Mouse (Mus musculus): ENCODE data around the gene Capn13.

Capn13 gene

DNA sequence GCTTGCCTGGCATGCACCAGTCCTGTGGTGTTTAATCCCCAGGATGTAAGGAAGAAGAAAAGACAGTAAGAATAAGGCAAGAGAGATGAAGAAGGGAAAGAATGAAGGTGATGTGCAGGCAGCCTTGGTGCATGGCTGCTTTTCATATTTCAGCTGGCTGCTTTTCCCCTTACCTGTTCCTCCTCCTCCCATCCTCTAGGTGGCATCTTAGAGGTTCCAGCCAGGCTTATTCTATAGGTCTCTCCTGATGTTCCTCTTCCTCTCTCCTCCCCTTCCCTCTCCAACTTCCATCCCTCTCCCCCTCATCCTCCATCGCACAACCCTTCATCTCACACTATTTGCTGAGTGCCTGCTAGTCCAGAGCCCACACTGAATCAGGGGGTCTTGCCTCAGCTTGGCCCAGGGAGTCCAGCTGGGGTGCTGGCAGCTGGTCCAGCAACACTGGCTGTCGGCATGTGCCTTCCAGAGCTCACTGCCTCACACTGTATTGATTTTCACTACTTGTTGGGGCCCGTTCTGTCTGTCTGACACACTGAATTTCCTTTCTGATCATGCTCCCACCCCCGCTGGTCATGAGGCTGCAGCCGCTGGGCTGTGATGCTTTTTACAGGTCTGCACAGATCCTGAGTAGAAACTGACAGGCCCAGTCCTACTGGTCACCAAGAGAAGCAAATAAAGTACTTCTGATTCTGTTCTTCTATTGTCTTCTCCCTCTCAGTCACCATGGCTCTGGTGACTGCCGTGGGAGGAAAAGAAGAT lies 56.9 kb downstream of the Capn13 start:
- in situ Hi-C loops (cut with MboI; ENCODE audit: low sequenced_read_pairs) = no loop called here

DNA sequence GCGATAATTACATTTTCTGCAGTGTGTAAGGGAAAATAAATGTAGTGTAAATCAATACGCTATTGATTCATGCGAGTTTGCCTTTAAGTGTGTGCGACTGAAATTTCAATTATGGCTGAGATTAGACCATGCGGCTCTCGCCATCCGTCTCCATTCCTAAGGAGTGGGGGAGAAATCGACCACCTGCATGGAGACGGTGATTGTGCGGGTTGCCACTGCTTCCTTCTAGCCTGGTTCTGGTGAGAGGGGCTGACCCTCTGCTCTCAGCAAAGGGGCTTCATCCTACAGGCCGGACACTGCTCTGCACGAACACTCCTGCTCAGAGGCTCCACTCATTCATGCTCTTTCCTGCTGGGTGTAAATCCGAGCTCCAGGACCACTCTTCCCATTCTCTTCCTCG lies 58.0 kb downstream of the Capn13 start:
- in situ Hi-C loops (cut with MboI; ENCODE audit: low sequenced_read_pairs) = no loop called here

DNA sequence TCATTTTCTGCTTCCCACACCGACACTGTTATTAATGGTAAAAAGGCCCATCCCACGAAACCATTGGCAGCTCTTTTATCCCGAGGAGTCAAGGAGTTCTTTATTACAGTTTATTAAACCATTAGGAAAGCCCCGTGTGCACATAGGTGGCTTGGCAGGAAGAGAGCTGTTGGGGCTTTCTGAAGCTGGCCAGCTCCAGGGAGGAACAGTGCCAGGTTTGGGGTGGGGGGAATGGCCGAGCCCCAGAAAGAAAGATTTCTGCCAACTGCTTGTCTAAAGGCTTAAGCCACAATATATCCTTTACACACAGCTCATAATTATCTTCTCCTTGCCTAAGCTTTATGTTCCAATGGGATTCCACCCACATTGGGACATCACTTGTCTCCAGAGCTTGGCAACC lies 71.6 kb downstream of the Capn13 start:
- in situ Hi-C loops (cut with MboI; ENCODE audit: low sequenced_read_pairs) = no loop called here

DNA sequence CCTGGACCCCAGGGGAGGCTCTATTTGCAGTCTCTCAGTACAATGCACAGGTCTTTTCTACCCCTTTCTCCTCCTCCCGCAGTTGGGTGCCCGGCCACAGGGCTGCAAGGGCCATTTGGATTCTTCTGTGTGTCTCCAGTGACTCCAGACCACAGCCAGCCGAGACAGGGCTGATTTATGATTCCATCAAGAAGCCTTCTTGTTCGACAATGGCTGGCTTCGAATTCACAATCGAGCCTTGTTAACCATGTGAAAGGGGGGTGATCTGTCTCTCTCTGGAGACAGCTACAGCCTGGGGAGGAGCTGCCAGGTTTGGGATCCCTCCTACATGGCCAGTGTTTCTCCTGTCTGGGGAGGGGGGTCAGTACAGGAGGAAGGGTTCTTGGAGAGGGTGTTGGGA lies 75.4 kb downstream of the Capn13 start:
- in situ Hi-C loops (cut with MboI; ENCODE audit: low sequenced_read_pairs) = no loop called here

DNA sequence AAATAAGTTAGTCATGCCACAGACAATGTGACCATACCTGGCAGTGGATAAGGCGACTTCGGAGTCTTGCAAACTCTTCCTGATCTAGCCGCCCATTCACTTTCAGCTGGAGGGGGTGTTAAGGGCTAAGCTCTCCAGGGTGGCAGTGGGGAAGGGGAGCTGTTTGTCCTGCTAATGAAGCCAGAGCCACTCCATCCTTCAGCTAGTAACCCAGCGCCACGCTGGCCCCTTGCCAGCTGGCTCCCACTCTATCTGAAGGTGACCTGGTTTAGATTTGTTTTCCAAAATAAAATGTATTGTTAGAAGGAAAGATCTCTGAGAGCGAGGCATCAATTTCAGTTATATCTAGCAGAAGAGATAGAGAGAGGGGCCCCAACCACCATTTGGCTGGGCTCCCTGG lies 75.9 kb downstream of the Capn13 start:
- in situ Hi-C loops (cut with MboI; ENCODE audit: low sequenced_read_pairs) = no loop called here

DNA sequence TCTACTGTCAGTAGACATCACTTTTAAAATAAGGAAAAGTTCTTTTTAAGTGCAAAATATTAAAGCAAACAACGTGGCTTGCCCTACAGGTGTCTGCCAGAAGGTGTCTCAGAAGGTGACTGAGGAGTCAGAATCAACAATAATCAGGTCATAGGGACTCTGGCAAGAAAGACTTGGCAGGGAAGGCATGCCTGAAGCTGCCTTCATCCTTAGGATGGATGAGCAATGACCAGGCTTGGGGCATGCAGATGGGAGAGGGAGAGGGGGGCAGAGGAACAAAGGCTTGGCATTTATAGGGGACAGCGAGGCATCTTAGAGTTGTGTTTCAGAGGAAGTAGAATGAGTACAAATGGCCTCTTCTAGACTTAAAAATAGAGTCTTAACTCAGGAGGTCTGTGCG lies 76.7 kb downstream of the Capn13 start:
- in situ Hi-C loops (cut with MboI; ENCODE audit: low sequenced_read_pairs) = no loop called here

DNA sequence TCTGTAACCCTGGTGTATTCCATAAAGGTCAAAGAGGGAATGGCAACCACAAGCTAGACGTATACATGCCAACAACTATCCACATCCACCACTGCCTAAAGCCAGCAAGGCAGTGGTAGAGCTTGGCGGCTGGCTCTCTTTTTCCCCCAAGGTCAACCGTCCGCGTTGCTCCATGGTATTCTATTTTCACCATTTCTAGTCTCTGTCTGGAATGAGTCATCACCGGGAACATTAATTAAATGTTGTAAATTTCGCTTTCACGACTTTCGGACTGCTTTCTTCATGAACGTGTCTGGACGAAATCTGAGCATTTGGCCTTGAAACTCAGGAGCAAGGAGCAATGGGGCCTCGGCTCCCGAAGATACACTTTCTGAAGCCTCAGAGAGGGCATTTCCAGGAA lies 85.9 kb downstream of the Capn13 start:
- in situ Hi-C loops (cut with MboI; ENCODE audit: low sequenced_read_pairs) = no loop called here

DNA sequence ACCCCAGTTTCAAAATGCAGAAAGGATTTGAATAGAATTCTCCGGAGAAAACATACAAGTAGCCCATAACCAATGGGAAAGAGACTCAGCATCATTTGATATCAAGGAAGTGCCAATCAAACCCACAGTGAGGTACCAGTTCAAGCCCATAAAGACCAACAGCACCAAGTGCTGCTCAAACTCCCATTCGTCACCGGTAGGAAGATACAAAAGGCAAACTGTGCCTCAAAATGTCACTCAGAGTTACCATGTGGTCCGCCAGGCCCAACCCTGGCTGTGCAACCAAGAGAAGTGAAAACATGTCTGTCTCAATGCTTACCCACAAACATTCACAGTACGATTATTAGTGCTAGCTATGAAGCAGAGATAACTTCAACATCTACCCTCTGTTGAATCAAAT lies 89.2 kb downstream of the Capn13 start:
- in situ Hi-C loops (cut with MboI; ENCODE audit: low sequenced_read_pairs) = no loop called here

DNA sequence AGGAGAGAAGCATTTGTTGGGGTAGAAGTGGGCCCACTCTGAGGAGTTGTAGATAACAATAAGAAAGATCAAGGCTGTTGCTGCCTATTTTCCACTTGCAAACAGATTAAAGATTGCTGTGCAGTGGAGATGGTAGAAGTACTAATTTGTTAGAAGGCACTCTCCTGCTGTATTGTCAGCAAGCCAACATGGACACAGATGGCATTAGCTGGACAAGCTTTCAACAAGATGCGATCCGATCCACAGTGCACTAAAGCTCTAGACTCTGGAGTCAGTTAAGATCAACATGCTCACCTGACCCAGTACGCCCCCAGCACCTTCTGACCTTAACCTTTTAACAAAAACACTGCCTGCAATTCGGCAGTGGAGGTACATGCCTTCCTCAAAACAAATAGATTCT lies 92.0 kb downstream of the Capn13 start:
- in situ Hi-C loops (cut with MboI; ENCODE audit: low sequenced_read_pairs) = loop anchor here (5.0 kb wide), 2 partner anchors 439 to 574 kb away; no protein-coding TSS in a partner anchor

DNA sequence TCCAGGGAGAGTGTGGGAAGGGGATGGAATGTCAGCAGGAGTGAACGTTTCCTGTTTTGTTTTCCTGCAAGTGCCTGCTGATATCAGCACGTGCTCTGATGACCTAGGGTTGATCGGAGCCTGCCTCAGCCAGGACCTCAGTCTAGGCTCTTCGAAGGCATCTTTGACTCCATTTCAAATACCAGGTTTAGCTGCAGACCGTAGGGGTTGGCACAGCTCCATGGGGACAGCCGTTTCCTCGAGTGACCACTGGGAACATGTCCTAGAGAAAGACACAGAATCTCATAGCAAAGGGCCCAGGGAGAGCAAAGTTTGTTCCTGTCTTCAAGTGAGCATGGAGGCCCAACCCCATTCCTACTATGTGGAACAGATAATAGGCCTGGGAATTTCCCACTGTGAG lies 94.0 kb downstream of the Capn13 start:
- in situ Hi-C loops (cut with MboI; ENCODE audit: low sequenced_read_pairs) = loop anchor here (5.0 kb wide), 2 partner anchors 441 to 576 kb away; no protein-coding TSS in a partner anchor

DNA sequence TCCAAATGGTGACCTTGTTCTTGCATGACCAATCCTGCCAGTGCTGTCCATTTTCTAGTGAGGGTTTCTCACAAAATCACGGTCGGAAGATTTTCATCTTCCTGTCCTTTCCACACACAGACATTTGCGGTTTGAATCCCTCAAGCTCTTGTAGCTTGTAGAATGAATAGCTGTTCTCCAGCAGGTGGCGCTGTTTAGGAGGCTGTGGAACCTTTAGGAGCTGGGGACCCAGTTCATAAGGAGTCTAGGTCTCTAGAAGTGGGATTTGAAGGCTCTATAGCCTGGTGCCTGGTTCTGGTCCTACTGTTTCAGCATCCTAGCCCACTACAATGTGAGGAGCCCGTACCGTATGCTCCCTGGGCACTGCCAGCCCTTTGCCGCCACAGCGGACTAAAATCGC lies 95.0 kb downstream of the Capn13 start:
- in situ Hi-C loops (cut with MboI; ENCODE audit: low sequenced_read_pairs) = loop anchor here (5.0 kb wide), 2 partner anchors 442 to 577 kb away; no protein-coding TSS in a partner anchor

DNA sequence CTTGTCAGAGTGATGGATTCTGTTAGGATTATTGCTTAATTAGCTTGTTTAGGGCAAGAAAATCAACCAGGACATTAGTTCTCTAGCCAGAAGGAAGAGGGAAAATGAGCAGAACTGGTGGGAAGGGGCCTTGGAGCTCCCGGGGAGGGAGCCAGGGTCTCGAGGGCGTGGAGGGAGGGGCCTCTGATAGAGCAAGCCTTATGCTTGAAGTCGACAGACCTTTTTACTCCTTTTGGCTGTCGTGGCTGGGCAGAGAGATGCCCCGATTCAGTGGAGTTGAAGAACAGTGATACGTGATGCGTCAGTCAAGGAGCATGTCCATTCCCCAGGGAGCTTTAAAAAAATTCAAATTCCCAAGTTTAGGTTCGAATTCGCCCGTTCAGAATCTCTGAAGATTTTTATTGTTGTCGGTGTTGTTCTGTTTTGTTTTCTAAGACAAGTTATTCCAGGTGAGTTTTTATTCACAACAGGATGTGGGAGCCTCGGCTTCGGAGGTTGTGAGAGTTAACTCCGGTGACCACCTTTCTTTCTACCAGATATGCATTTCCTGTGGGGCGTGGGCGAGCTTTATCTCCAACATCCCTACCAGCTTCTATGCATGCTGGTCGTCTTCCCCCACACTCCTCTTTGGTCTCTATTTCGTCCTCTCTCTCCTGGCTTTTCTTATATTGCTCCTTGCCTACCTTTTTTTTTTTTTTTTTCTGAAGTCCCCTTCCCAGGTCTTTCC lies 96.4 kb downstream of the Capn13 start:
- in situ Hi-C loops (cut with MboI; ENCODE audit: low sequenced_read_pairs) = no loop called here

DNA sequence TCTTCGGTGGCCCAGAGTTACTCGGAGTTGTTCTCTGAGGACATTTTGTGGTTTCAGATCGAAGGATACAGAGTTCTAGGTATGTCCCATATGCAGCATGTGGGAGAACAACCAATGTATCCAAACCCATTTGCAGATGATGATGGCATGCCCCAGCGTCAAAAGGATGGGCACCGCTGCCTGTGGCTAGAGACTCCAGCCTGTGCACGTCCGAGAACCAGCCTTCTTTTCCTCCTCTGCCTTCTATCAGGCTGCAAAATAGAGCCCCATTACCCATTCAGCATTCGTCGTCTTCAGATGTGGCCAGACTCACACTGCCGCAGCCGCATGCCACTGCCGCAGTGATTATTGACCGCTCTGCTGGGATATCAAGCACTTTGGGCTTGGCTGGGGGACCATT lies 97.0 kb downstream of the Capn13 start:
- in situ Hi-C loops (cut with MboI; ENCODE audit: low sequenced_read_pairs) = no loop called here

DNA sequence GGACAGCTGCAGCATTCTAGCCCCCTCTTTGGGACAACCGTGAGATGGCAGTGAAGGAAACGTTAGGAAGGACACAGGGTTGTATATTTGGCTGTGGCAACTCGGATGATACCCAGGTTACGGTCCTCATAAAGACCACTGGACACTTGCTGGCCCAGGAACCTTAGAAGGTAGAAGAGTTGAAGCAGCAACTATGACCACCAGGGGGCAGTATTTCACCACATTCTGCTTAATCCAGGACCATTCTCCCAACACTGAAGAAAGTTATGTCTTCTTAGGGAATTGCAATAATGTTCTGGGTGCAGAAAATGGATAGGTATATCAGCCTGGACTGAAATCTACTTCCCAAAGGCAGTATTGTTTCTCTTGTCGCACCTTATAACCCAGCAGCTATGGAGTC lies 97.4 kb downstream of the Capn13 start:
- in situ Hi-C loops (cut with MboI; ENCODE audit: low sequenced_read_pairs) = no loop called here

DNA sequence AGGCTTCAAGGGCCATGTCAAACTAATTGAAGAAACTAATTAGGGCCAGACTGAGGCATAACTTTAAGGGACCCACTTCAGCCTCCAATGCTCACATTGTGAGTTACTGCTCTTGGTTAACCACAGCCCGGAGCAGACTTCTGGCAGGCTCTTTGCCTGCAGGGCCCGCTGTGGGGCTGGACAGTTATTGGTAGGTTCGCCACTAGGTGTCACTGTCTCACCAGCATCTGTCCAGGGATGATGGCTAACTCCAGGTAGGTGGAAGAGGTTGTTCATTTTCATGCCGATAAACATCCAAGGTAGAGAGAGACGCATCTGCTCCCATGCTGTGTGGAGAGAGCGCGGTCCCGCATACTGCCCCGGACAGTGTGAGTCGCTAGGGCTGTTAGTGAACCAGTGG lies 98.6 kb downstream of the Capn13 start:
- in situ Hi-C loops (cut with MboI; ENCODE audit: low sequenced_read_pairs) = no loop called here

DNA sequence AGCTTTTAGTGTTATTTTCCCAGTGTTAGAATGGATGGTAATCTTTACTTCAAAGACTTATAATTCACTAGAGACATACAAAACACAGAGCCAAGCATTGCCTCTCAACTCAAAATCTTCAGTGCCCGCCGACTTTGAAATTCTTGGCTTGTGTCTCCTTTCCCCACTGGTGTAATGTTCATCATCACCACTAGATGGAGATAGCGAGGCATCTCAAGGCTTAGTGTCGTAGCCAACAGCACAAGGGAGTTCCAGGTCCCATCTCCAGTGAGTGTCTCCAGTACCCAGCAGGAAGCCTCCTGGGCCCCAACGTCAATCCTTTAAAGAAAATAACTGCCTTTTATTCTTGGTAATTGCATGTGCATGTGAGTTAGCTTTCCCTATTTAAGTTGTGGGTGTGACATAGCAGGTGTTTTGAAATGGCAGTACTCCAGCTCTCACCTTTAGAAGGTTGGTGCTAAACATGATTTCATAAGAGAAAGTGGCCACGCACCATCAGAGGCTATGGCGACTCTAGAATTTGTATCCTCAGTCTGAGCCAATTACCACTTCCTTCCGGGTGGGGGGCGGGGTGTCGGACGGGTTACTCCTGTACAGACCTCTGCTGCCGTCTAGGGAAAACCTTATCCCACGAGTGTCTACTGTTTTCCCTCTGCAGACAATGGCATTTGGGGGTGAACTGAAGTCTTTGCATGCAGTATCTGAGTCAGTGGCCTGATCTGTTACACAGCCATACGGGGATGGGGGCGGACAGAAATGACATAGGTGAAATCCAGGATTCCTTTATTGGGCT lies 99.2 kb downstream of the Capn13 start:
- in situ Hi-C loops (cut with MboI; ENCODE audit: low sequenced_read_pairs) = no loop called here

DNA sequence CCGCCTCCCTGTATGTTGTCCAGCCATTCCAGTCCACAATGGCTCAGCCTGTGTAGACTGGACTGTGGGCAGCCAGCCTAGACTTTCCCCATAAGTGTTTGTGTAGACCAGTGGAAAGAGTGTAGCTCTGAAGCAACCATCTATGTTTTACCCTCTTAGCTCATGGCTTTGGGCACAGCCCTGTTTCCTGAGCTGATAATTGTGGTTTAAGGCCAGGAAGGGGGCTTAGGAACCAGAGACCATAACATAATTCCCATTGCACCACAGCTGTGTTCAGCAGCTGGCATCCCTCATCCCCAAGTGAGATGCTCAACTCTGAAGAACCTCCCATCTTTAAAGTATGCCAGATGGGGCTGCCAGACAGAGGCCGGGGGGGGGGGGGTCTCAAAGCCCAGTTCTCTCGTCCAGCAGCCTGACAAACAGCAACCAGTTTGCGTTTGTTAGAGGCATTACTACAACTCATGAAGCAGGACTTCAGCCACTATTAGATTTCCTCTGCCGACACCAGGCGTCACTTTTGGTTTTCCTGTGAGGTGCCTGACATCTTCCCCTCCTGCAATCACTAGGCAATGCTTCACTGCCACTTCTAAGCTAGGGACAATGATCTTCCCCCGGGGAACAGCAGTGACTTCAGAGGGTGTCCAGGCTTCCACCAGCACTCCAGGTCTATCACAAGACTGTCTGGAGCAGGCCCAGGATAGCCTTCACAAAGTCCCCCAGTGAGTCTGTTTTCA lies 100.4 kb downstream of the Capn13 start:
- in situ Hi-C loops (cut with MboI; ENCODE audit: low sequenced_read_pairs) = no loop called here

DNA sequence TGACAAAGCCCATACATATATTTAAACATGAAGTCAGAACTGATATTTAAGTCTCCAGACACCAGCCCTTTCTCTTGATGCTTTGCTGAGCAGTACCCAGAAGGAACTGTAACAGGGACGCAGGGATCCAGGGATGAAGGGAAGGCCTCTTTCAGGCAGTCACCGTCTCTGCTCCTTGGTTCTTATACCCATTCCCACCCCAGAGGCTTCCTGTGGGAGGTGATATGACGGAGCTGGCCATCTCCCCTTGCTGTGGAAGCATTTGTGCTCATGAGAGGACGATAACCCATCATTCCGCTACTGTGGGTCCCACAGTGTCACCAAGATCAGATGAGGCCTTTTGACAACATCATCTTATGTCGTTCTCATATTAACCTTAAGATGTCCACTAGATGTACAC lies 101.7 kb downstream of the Capn13 start:
- in situ Hi-C loops (cut with MboI; ENCODE audit: low sequenced_read_pairs) = loop anchor here (10.0 kb wide), 2 partner anchors 94 to 444 kb away; no protein-coding TSS in a partner anchor

DNA sequence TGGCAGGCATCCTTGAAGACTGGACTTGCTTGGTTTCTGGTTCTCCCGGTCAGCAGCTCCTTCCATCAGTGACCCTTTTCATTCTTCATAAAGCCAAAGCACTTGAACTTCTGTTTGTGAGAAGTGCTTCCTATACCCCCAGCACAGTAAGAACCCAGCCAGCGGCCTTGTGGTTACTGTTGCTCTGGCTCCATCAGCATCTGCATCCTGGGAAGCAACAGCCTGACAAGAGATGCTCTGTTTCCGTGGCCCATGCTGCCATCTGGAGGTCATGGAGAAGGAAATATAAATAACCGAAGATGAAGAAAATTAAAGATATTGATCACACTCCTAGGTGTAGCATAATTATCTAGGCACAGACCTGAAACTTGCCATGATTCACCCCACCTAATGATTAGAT lies 103.8 kb downstream of the Capn13 start:
- in situ Hi-C loops (cut with MboI; ENCODE audit: low sequenced_read_pairs) = loop anchor here (10.0 kb wide), 2 partner anchors 92 to 442 kb away; no protein-coding TSS in a partner anchor

DNA sequence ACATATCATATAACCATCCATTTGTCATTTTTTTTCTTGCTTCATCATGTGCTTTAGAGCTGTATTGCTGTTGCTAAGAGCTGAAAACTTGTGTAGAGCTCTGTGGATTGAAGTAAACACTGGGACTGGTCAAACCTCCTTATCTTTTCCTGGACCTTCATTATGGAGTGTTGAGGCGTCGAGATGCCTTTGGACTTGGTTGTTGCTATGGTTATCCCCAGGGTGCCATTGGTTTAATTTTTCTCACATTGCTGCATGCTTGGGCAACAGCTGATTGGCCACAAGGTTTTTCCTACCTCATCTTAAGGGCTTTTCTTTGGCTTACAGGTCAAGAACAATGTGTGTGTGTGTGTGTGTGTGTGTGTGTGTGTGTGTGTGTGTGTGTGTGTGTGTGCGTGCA lies 107.4 kb downstream of the Capn13 start:
- in situ Hi-C loops (cut with MboI; ENCODE audit: low sequenced_read_pairs) = loop anchor here (10.0 kb wide), 2 partner anchors 88 to 438 kb away; no protein-coding TSS in a partner anchor

DNA sequence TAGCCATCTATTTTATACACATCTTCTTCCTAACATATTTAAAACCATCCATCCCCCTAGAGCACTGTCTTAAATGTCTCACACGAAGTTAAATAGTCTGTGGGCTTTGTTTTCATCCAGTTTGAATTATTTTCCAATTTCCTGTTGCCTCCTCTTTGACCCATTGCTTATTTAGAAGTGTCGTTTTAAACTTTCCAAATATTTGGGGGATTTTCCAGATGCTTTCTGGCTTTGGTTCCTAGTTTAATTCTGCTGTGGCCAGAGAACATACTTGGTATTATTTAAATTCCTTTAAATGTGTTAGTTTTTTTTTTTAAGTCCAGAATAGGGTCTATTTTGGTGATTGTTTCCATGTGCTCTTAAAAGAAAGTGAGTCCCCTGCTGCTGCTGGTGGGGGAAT lies 116.4 kb downstream of the Capn13 start:
- in situ Hi-C loops (cut with MboI; ENCODE audit: low sequenced_read_pairs) = no loop called here

Measured in CH12F3 (cell line).